Mouse (Mus musculus): Measurements from ENCODE around the gene Tapbp.

DNA sequence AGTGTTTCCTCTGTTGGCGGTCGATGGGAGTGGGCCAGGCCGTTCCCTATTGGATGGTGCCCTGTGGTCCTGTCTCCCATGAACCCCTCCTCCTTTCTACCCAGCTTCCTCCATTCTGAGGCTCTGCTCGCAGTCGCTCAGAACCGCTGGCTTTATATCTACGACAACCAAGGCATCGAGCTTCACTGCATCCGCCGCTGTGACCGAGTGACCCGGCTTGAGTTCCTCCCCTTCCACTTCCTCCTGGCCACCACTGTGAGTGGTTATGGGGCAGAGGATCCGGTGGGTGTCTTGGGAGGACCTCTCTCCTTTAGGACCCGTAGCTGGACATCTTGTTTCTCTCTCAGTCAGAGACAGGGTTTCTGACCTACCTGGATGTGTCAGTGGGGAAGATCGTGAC lies 27.8 kb downstream of the Tapbp start:
- TF ChIP-seq POLR2A (IDR thresholded peaks at IDR 0.05; ENCODE audit: low read depth, low read length), result no peak
- TF ChIP-seq CTCF (conservative IDR thresholded peaks at IDR 0.05; ENCODE audit: insufficient read depth, insufficient read length, low read depth, low read length), result no peak

All from kidney, adult 2 months (tissue).